Mouse (Mus musculus) c-Kit-positive CD71-positive TER-119-positive erythroid progenitor cells, embryonic 14.5 days (primary cell): ENCODE measurements around the gene Scgb1b15.
"Not testable (repeated sequence)": the region's sequence is repeated elsewhere in the genome, so short reads cannot be mapped to it uniquely, and the experiment has no call there.

Experiments used
- DNase-seq: peaks from one replicate; pipeline ENCODE4 v3.0.0-alpha.2; 2013; ENCODE audit warnings: low spot score

Gene Scgb1b15

GRCm38 (mm10) chr7:32836254-32836653, at the start of gene Scgb1b15:
Gene Scgb1b15, plus strand, starts transcription at chr7:32836554.
- not testable (repeated sequence) for DNase-seq

GRCm38 (mm10) chr7:32829562-32829961, 6.8 kb upstream of the Scgb1b15 start, which contains the start of gene Scgb2b15:
Gene Scgb2b15, minus strand, starts transcription at chr7:32829662.
- DNase-seq: not testable (repeated sequence)
